ENCODE assay signal across 8 mouse cellular contexts in the genomic region with DNA sequence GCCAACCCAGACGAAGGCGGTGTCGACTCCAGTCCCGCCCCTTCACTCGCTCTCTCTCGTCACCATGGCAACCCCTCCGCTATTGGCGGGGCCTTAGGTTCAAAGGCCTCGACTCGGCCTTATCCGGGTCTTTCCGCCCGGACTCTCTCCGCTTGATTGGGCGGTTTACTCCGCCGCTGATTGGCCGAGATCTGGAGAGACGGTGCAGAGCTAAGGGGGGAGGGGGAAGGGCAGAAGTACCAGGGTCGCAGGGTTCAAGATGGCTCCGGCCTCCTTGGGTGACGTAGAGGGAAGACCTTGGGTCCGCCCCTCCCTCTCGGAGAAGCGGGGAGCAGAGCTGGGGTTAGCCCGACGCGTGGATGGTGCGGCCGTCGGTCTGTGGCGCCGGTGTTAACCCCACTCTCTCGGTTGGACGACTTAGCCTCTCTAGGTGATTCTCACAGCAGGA. TPM values are rescaled to one million over a fixed set of nuclear protein-coding genes. Genes with fewer than 3 reads are reported as not detected.
A peak's percentile ranks its signal among the peaks of the same experiment; 100 is the strongest.
DNase-seq lines count a peak whose midpoint lies in the region; ATAC-seq and TF ChIP-seq lines count a peak whose summit lies in the region.

A gene (plus strand): TSS at position 202 of the 448 bp plus-strand sequence.

- peaks cover 55% of the 10 kb centered on the region for H3K36me3 ChIP-seq in G1E (replicated peaks)
- peaks cover 29% of the 10 kb centered on the region for H3K36me3 ChIP-seq in lung, embryonic 14.5 days (ENCODE audit: insufficient read depth)

- no peaks in the 10 kb centered on the region for H3K27me3 ChIP-seq in G1E (ENCODE audit: insufficient read depth, low read length)
- H3K27me3 ChIP-seq in cerebellum, adult 2 months (ENCODE audit: control insufficient read depth, insufficient read depth, low read length) = no peaks in the 10 kb centered on the region
- H3K27me3 ChIP-seq in lung, embryonic 14.5 days (ENCODE audit: insufficient read depth, low read length) = no peaks in the 10 kb centered on the region

- H3K9ac ChIP-seq in lung, embryonic 14.5 days = peak within 1 kb of the TSS; percentile 86

- H3K27ac ChIP-seq in cerebellum, adult 2 months (ENCODE audit: insufficient read depth, low read length) = peak within 1 kb of the TSS; percentile 96
- H3K27ac ChIP-seq in lung, embryonic 14.5 days (ENCODE audit: low read depth) = peak within 1 kb of the TSS; percentile 90

- WGBS in cerebellum, adult 2 months = under 1% methylated on average over 35 of the region's 35 CpGs
- under 1% methylated on average over 35 of the region's 35 CpGs for WGBS in lung, embryonic 14.5 days

- H3K4me3 ChIP-seq in G1E (ENCODE audit: low read depth, low read length) = peak within 1 kb of the TSS; percentile 94
- peak within 1 kb of the TSS; percentile 87 for H3K4me3 ChIP-seq in cerebellum, adult 2 months (replicated peaks; ENCODE audit: insufficient read depth, low read depth, low read length)
- H3K4me3 ChIP-seq in lung, embryonic 14.5 days (ENCODE audit: low read depth, low read length) = peak within 1 kb of the TSS; percentile 96

- H3K4me2 ChIP-seq in lung, embryonic 14.5 days = peak within 1 kb of the TSS; percentile 95

- TF ChIP-seq POLR2A in cerebellum, adult 2 months (IDR thresholded peaks at IDR 0.05; ENCODE audit: borderline replicate concordance, insufficient read depth, low read length) = peak; percentile 77

- peaks cover 77% of the 10 kb centered on the region for H3K4me1 ChIP-seq in G1E (ENCODE audit: insufficient read depth, low read depth, low read length)
- H3K4me1 ChIP-seq in cerebellum, adult 2 months (ENCODE audit: control insufficient read depth, insufficient read depth, low read length) = peaks cover 9% of the 10 kb centered on the region
- peaks cover 8% of the 10 kb centered on the region; the same call in 1 of the 2 replicates for H3K4me1 ChIP-seq in lung, embryonic 14.5 days (ENCODE audit: insufficient read depth)

- peak; percentile 94 for DNase-seq in G1E (ENCODE audit: low spot score)
- peak; percentile 98 to 100 for DNase-seq in cerebellum, adult 2 months
- peak; percentile 97 to 99 for DNase-seq in layer of hippocampus, adult 8-10 months (ENCODE audit: low spot score in 2 of 2)
- DNase-seq in lung, embryonic 14.5 days = peak; percentile 100
- DNase-seq in thymus, adult 18-20 months = peak; percentile 99

- no peak for TF ChIP-seq CTCF in G1E (IDR thresholded peaks at IDR 0.05; ENCODE audit: low read depth, low read length)
- TF ChIP-seq CTCF in cerebellum, adult 2 months (IDR thresholded peaks at IDR 0.05; ENCODE audit: borderline replicate concordance, insufficient read depth, low read depth, low read length) = no peak
- no peak for TF ChIP-seq CTCF in lung, embryonic 14.5 days (IDR thresholded peaks at IDR 0.05; ENCODE audit: low read depth)

- peak; percentile 73 for ATAC-seq in G1E (ENCODE audit: extremely low read depth, insufficient number of reproducible peaks, low FRiP score, poor library complexity, severe bottlenecking)
- peak; percentile 72 for ATAC-seq in frontal cortex, adult (ENCODE audit: low TSS enrichment)
- peak; percentile 73 to 77 for ATAC-seq in hematopoietic stem cell, adult 5-6 weeks (replicated peaks in 1 of 2; ENCODE audit: insufficient read depth in 1 of 2, low FRiP score in 2 of 2, low TSS enrichment in 1 of 2, low read depth in 1 of 2, poor library complexity in 2 of 2, severe bottlenecking in 2 of 2)
- peak; percentile 86 for ATAC-seq in lung, embryonic 14.5 days (ENCODE audit: insufficient read depth)
- peak; percentile 66 for ATAC-seq in neutrophil, adult 5-6 weeks (ENCODE audit: extremely low read depth, insufficient number of reproducible peaks, low FRiP score, poor library complexity, severe bottlenecking)

- H3K9me3 ChIP-seq in G1E (replicated peaks) = no peaks in the 10 kb centered on the region
- no peaks in the 10 kb centered on the region for H3K9me3 ChIP-seq in lung, embryonic 14.5 days (ENCODE audit: low read depth, low read length)

RNA-seq across cellular contexts. Expression of the gene that starts here (rescaled TPM):
- 96.3 and 96.4 TPM in 2 replicates for total RNA-seq in G1E (2014; fragmentation: Nextera tagmentation)
- total RNA-seq in G1E (2017) = 24.7 and 25.8 TPM in 2 replicates
- 163 and 165 TPM in 2 replicates for polyA plus RNA-seq in G1E (2012)
- polyA plus RNA-seq in cerebellum, adult 2 months (2012; rRNA removed) = 172 and 179 TPM in 2 replicates
- 21.9 and 22.8 TPM in 2 replicates for total RNA-seq in hematopoietic stem cell, adult 5-6 weeks (2017)
- 100 to 1,000 TPM; 138 to 163 (median 151) TPM for total RNA-seq in layer of hippocampus, adult 8-10 months (2022)
- 52.5 and 54.1 TPM in 2 replicates for polyA plus RNA-seq in lung, embryonic 14.5 days (2014; fragmentation: Nextera tagmentation; extraction: Ambion mirVana)
- 27.5 and 32.9 TPM in 2 replicates for total RNA-seq in neutrophil, adult 5-6 weeks (2017)

Comparison
In these comparisons a context has a peak if more than half of its experiments do, and no peak if none do; other contexts are left out.
1. Peak in every context shown above with its lines: DNase-seq, ATAC-seq, H3K4me3 ChIP-seq and H3K27ac ChIP-seq.